Comparison of ENCODE assay signal across 7 mouse cellular contexts in genomic region chr1:178468280-178468679, GRCm38 (mm10).
A peak's percentile ranks its signal among the peaks of the same experiment; 100 is the strongest.
DNase-seq lines count a peak whose midpoint lies in the region; ATAC-seq and TF ChIP-seq lines count a peak whose summit lies in the region.

No protein-coding gene starts in this region.

- H3K27ac ChIP-seq in kidney, embryonic 16.5 days (ENCODE audit: low read length), result no peak overlapping the region
- no peak overlapping the region for H3K27ac ChIP-seq in CH12.LX (ENCODE audit: insufficient read depth, low read depth)

- H3K4me1 ChIP-seq in kidney, embryonic 16.5 days (ENCODE audit: insufficient read depth, low read length), result no peaks in the 10 kb centered on the region
- peaks cover 0 to 9% of the 10 kb centered on the region in 2 experiments; a peak in 2 of 4 replicates for H3K4me1 ChIP-seq in CH12.LX (ENCODE audit: control insufficient read depth in 1 of 2, insufficient read depth in 2 of 2)

- no peak for TF ChIP-seq POLR2A in CH12.LX (IDR thresholded peaks at IDR 0.05; ENCODE audit: low read depth, low read length)

- WGBS in kidney, embryonic 16.5 days, result 4% methylated on average over 2 of the region's 2 CpGs

- TF ChIP-seq EP300 in CH12.LX (IDR thresholded peaks at IDR 0.05; ENCODE audit: low read length), result no peak

- H3K4me3 ChIP-seq in kidney, embryonic 16.5 days (ENCODE audit: low read length), result no peak overlapping the region
- H3K4me3 ChIP-seq in CH12.LX (replicated peaks in 1 of 3; ENCODE audit: low read depth in 2 of 3, low read length in 2 of 3, poor library complexity in 1 of 3), result no peak overlapping the region

- no peaks in the 10 kb centered on the region for H3K9me3 ChIP-seq in kidney, embryonic 16.5 days (ENCODE audit: low read length)
- H3K9me3 ChIP-seq in CH12.LX (replicated peaks; ENCODE audit: low read length), result no peaks in the 10 kb centered on the region

- no peak overlapping the region for H3K4me2 ChIP-seq in kidney, embryonic 16.5 days (replicated peaks; ENCODE audit: low read depth, low read length)
- no peak overlapping the region for H3K4me2 ChIP-seq in CH12.LX (ENCODE audit: insufficient read depth, low read depth, poor library complexity, severe bottlenecking)

- peak; percentile 72 for TF ChIP-seq RAD21 in CH12.LX (IDR thresholded peaks at IDR 0.05; ENCODE audit: low read depth, low read length)

- dilution Hi-C loops in CH12.LX (cut with MboI; ENCODE audit: extremely low pct_ligation_motif_present, extremely low pct_unique_long_range_greater_than_20kb, low sequenced_read_pairs), result no loop called here

- peak; percentile 47 for DNase-seq in kidney, adult 9 months
- DNase-seq in 416B (ENCODE audit: low read depth) (peak; percentile 77), CH12.LX (ENCODE audit: extremely low read depth) (peak; percentile 43)
- DNase-seq in frontal cortex, postnatal 25 days (ENCODE audit: low spot score in 2 of 2), result no peak

- no peaks in the 10 kb centered on the region for H3K36me3 ChIP-seq in kidney, embryonic 16.5 days (ENCODE audit: insufficient read depth, low read length)
- no peaks in the 10 kb centered on the region for H3K36me3 ChIP-seq in CH12.LX (replicated peaks in 1 of 2; ENCODE audit: control insufficient read depth in 1 of 2, insufficient read depth in 1 of 2, low read length in 1 of 2)

- no peaks in the 10 kb centered on the region for H3K27me3 ChIP-seq in kidney, embryonic 16.5 days (ENCODE audit: insufficient read depth, low read length)
- no peaks in the 10 kb centered on the region for H3K27me3 ChIP-seq in CH12.LX (replicated peaks)

- peak; percentile 28 to 71; a peak in 3 of 4 replicates for TF ChIP-seq CTCF in CH12.LX (conservative IDR thresholded peaks at IDR 0.05 in 1 of 2, IDR thresholded peaks at IDR 0.05 in 1 of 2; ENCODE audit: low read depth in 2 of 2, low read length in 2 of 2)

- in situ Hi-C loops in CH12.LX (cut with MboI; ENCODE audit: low pct_ligation_motif_present, low pct_unique_long_range_greater_than_20kb, low sequenced_read_pairs), result loop anchor here (10.0 kb wide), 1 partner anchor 323 kb away; no protein-coding TSS in a partner anchor

- no peak overlapping the region for H3K9ac ChIP-seq in kidney, embryonic 16.5 days (replicated peaks; ENCODE audit: low read length)
- no peak overlapping the region for H3K9ac ChIP-seq in CH12.LX (ENCODE audit: insufficient read depth, low read depth)

- no peak for ATAC-seq in kidney, embryonic 16.5 days (ENCODE audit: low FRiP score, low TSS enrichment)
- peak; percentile 47; the same call in 1 of the 2 replicates for ATAC-seq in erythroblast, adult 5-6 weeks (replicated peaks; ENCODE audit: low FRiP score, poor library complexity, severe bottlenecking)
- ATAC-seq in activated CD4-positive, CD25-positive, alpha-beta regulatory T cell, adult 4 months, result no peak

- H3K79me2 ChIP-seq in CH12.LX (replicated peaks; ENCODE audit: control insufficient read depth, extremely low read depth, insufficient read depth, poor library complexity, severe bottlenecking), result no peaks in the 10 kb centered on the region

TF ChIP-seq in CH12.LX, 34 proteins besides CTCF, POLR2A, EP300 and RAD21:
- no peak for TF ChIP-seq PAX5 (IDR thresholded peaks at IDR 0.05; ENCODE audit: low read length)
- TF ChIP-seq ETS1 (conservative IDR thresholded peaks at IDR 0.05; ENCODE audit: low read depth, low read length), result no peak
- peak; percentile 14; the same call in 1 of the 2 replicates for TF ChIP-seq SMC3 (IDR thresholded peaks at IDR 0.05; ENCODE audit: low read depth, low read length)
- no peak for TF ChIP-seq CHD1 (IDR thresholded peaks at IDR 0.05; ENCODE audit: low read depth, low read length)
- TF ChIP-seq HCFC1 (IDR thresholded peaks at IDR 0.05; ENCODE audit: low read depth, low read length), result no peak

Comparison
In these comparisons a context has a peak if more than half of its experiments do, and no peak if none do; other contexts are left out.
1. DNase-seq: peak in kidney, adult 9 months (single experiment), 416B (single experiment) and CH12.LX (single experiment); none in frontal cortex, postnatal 25 days (0 of 2).